Mouse (Mus musculus) intestine, embryonic 15.5 days (tissue): Measurements from ENCODE around the gene Tlk2. TPM values are rescaled to one million over a fixed set of nuclear protein-coding genes. Genes with fewer than 3 reads are reported as not detected.

ENCODE experiments used
- ATAC-seq: fragments of 200-750 bp; cut with Nextera tagmentation; 2 replicates; pipeline ENCODE4 v1.8.0; 2017; ENCODE audit warnings: moderate TSS enrichment, moderate library complexity
- H3K27ac ChIP-seq: fragments of 300-500 bp; sonication (generic); 2 replicates; pipeline ENCODE4 v1.5.1; 2015; ENCODE audit warnings: mild to moderate bottlenecking, inconsistent platforms
- H3K27me3 ChIP-seq: fragments of 300-500 bp; sonication (generic); replicated peaks from 2 replicates; pipeline ENCODE4 v1.6.1; 2015; ENCODE audit warnings: inconsistent platforms
- H3K36me3 ChIP-seq: fragments of 300-500 bp; sonication (generic); 2 replicates; pipeline ENCODE4 v1.6.1; 2015; ENCODE audit warnings: inconsistent platforms
- H3K4me1 ChIP-seq: fragments of 300-500 bp; sonication (generic); replicated peaks from 2 replicates; pipeline ENCODE4 v1.6.1; 2015; ENCODE audit warnings: inconsistent platforms
- H3K4me2 ChIP-seq: fragments of 300-500 bp; sonication (generic); replicated peaks from 2 replicates; pipeline ENCODE4 v1.6.1; 2015; ENCODE audit warnings: mild to moderate bottlenecking, inconsistent platforms
- H3K4me3 ChIP-seq: fragments of 300-500 bp; sonication (generic); replicated peaks from 2 replicates; pipeline ENCODE4 v1.5.1; 2015; ENCODE audit warnings: inconsistent platforms
- H3K9ac ChIP-seq: fragments of 300-500 bp; sonication (generic); 2 replicates; pipeline ENCODE4 v1.6.1; 2015; ENCODE audit warnings: inconsistent platforms
- H3K9me3 ChIP-seq: fragments of 300-500 bp; sonication (generic); 2 replicates; pipeline ENCODE4 v1.6.1; 2016; ENCODE audit warnings: inconsistent platforms
- WGBS: fragments of 180-500 bp; shearing (Covaris S2); methylation state at CpG from one replicate; pipeline ENCODE4 v1.1.7; 2015; 5-methylcytosine and 5-hydroxymethylcytosine counted together
- polyA plus RNA-seq: library from polyadenylated mRNA; unstranded; fragments of >200 nt; fragmentation: Nextera tagmentation; extraction: Ambion mirVana; gene quantifications from 2 replicates; pipeline ENCODE4 v1.2.1, GENCODE M21; 2015

The Tlk2 gene
- polyA plus RNA-seq, 1 experiment from 2014 or later: 12.7 TPM

DNA sequence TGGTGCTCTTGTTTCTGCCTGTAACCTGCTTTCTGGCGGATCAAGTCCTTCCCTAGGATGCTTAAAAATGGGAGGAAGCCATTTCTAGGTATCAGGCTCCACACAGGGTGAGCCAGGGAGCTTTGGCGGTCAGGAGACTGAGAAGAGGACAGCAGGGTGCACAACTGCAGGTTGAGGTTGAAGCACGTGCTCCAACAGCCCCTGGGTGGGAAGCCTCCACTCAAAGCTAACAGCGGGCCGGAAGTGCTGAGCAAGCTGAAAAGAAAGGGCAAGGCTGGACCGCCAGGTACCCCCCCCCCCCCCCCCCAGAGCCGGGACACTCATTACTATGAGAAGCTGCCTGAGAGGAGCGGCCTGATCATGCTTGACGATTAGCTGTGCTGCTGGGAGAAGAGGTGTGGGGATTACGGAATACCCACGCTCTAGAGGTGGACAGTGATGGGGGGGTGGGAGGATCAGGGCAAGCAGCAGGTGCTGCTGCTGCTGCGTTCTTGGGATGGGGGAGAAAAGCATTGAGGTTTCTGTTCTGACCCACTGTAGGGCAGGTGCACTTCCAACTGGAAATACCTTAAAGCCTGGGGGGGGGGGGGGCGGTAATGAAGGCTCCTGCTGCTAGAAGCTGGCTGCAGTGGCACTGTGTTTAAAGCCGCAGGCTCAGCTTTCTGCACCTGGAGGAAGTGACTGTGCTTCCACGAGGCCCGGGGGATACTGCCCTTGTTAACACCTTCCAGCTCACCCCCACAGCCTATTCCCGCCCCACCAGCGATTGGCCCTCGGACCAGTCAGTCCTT is 27.2 kb upstream of the Tlk2 start:
- Histone ChIP-seq H3K36me3 (no peaks in the 10 kb centered on the region), H3K4me2 (0 out of 2 replicates have a peak overlapping the region, but pooled peaks have one; percentile 13), H3K27me3 (no peaks in the 10 kb centered on the region), H3K9ac (no peak overlapping the region), H3K9me3 (no peaks in the 10 kb centered on the region), H3K4me3 (no peak overlapping the region), H3K4me1 (peaks cover 10% of the 10 kb centered on the region; the same call in 1 of the 2 replicates), H3K27ac (no peak overlapping the region)
- 24% methylated on average over 18 of the region's 19 CpGs for WGBS
- no peak for ATAC-seq

DNA sequence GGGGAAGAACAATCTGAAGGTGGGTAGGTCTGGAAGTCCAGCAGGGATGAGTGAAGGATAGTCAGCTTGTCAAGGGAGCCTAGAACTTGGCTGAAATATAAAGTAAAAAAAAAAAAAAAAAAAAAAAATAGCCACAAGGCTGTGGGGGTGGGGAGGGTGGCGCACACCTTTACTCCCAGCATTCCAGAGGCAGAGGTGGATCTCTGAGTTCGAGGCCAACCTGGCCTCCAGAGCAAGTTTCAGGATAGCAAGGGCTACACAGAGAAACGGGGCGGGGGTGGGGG is 26.6 kb upstream of the Tlk2 start:
- Histone ChIP-seq H3K36me3 (no peaks in the 10 kb centered on the region), H3K9ac (no peak overlapping the region), H3K4me1 (peaks cover 10% of the 10 kb centered on the region; the same call in 1 of the 2 replicates), H3K27me3 (no peaks in the 10 kb centered on the region), H3K4me2 (no peak overlapping the region), H3K27ac (no peak overlapping the region), H3K9me3 (no peaks in the 10 kb centered on the region), H3K4me3 (no peak overlapping the region)
- WGBS: 89% methylated on average over 2 of the region's 4 CpGs
- no peak for ATAC-seq

DNA sequence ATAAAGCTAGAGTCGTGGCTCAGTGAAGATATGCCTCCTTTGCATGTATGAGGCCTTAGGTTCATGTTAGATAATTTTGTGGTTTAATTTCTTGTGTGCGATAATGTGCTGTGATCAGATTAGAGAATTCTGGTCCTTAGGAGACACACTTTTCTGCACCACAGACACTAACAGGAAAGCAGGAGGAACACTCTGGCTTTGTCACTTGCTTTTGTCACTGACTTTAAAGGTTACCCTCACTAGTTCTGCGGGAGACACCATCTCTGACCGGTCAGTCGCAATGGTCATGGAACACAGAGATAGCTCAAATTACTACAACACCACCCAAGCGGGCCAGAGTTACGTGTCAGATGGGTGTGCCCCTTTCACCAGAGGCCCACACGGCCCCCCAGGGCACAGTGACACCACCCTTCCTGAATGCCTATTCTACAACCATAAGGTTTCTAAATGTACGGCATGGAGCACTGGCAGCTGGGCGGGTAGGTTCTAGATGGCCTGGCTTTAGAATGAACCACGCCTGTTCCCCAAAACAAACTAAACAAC is 26.2 kb upstream of the Tlk2 start:
- Histone ChIP-seq H3K4me2 (no peak overlapping the region), H3K27ac (no peak overlapping the region), H3K9me3 (no peaks in the 10 kb centered on the region), H3K36me3 (no peaks in the 10 kb centered on the region), H3K4me3 (no peak overlapping the region), H3K4me1 (peaks cover 10% of the 10 kb centered on the region; the same call in 1 of the 2 replicates), H3K9ac (no peak overlapping the region), H3K27me3 (no peaks in the 10 kb centered on the region)
- ATAC-seq: peak; percentile 48; the same call in 1 of the 2 replicates
- WGBS: 82% methylated on average over 11 of the region's 11 CpGs

DNA sequence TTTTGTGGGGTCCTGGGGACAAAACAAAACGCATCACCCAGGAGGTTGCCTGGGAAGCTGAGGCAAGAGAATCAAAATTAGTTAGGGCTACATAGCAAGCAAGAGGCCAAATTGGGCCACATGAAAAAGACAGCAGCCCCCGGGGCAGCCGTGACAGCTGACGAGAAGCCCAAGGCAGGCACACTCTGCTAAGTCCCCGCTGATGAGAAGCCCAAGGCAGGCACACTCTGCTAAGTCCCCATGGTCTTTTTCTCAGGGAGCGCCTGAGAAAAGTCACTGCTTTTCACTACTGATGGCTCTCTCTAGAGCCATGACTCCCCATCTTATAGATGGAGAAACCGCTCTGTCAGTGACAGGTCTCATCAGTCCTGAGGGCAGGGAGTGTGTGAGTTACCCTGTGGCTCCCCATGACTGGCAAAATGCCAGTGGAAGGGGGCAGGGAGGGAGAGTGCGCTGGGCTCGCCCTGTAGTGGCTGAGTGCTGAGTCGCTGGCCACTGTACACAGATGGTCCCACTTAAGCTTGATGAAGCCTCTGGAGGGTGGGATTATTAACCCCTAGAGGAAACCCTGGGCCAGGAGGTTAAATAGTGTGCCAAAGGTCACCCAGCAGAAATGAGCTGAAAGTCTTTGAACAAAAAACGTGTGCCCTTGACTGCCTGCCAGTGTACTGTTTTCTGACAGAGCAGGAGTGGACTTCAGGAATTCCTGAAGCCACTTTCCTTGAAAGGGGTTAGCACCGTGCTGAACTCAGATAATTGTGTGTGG is 25.4 kb upstream of the Tlk2 start:
- Histone ChIP-seq H3K36me3 (no peaks in the 10 kb centered on the region), H3K4me3 (no peak overlapping the region), H3K9me3 (no peaks in the 10 kb centered on the region), H3K9ac (no peak overlapping the region; the same call in 1 of the 2 replicates), H3K4me1 (peaks cover 10% of the 10 kb centered on the region; the same call in 1 of the 2 replicates), H3K27me3 (no peaks in the 10 kb centered on the region), H3K27ac (no peak overlapping the region), H3K4me2 (peak overlapping the region; percentile 17; the same call in 1 of the 2 replicates)
- ATAC-seq: peak; percentile 86
- WGBS: 34% methylated on average over 12 of the region's 12 CpGs

DNA sequence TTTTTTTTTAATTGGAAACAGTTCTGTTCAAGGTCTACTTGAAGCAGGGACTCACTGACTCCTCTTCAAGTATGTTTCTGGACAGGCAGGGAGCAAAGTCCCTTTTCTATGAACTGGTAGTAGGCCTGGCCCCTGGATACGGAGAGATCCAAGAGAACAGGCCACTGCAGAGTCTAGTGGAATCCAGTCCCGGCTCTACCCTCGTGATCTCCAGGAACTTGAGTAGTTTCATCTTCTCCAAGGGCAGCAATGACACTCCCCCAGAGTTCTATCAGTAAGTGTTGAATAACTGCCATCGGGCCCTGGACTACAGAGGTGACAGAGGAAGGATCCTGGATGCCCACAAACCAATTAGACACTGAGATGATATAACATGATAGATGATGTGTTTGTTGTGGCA is 22.7 kb upstream of the Tlk2 start:
- peaks cover 10% of the 10 kb centered on the region; the same call in 1 of the 2 replicates for H3K4me1 ChIP-seq
- H3K4me2 ChIP-seq: no peak overlapping the region
- H3K9me3 ChIP-seq: no peaks in the 10 kb centered on the region
- no peak overlapping the region for H3K9ac ChIP-seq
- H3K27me3 ChIP-seq: no peaks in the 10 kb centered on the region
- 65% methylated on average over 4 of the region's 4 CpGs for WGBS
- no peaks in the 10 kb centered on the region for H3K36me3 ChIP-seq
- H3K27ac ChIP-seq: no peak overlapping the region
- H3K4me3 ChIP-seq: no peak overlapping the region
- 0 out of 2 replicates have a peak, but pooled peaks have one; percentile 36 for ATAC-seq

DNA sequence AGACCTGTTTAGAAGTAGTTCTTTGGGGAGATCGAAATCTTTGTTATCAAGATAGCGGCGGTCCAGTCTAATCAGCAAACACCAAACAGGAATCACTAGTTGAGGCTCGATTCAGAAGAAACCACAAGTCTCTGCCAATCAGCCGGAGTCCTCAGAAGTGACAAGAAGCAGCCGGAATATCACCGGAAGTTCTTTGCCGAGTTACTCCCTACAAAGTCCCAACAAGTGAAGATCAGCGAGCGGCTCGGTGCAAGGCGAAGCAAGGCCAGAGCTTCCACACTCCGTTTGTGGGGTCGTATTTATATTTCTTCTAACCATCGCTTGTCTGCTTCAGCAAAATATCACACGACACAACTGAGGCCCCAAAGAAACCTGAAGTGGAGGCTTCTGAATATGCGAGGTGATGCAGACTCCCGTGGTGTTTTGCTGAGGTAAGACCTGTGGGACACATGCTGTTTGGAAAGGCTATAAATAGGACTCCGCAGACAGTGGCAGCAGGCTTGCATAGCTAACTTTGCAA is 21.8 kb upstream of the Tlk2 start:
- WGBS: 82% methylated on average over 19 of the region's 19 CpGs
- no peak overlapping the region for H3K27ac ChIP-seq
- no peak overlapping the region for H3K4me2 ChIP-seq
- peaks cover 10% of the 10 kb centered on the region; the same call in 1 of the 2 replicates for H3K4me1 ChIP-seq
- H3K9me3 ChIP-seq: no peaks in the 10 kb centered on the region
- ATAC-seq: no peak
- no peaks in the 10 kb centered on the region for H3K27me3 ChIP-seq
- no peak overlapping the region for H3K4me3 ChIP-seq
- H3K36me3 ChIP-seq: no peaks in the 10 kb centered on the region
- no peak overlapping the region for H3K9ac ChIP-seq

DNA sequence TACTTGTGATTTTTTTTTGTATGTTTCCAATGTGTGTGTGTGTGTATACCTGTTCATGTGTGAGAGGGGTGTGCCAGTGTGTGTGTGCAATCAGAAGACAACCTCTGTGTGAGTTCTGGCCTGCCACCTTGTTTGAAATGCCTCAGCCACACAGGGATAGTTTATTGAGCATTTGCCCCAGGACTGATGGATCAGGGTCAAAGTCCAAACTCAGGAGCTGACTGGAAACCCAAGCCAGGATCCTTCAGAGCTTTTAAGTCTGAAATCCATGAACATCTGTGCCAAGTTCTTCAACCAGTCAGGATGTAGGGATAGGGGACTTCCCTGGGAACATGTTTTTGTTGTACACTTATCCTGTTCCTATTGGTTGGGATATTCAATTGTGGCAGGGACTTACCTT is 20.6 kb upstream of the Tlk2 start:
- Histone ChIP-seq H3K36me3 (no peaks in the 10 kb centered on the region), H3K9me3 (no peaks in the 10 kb centered on the region), H3K27ac (no peak overlapping the region), H3K4me1 (peaks cover 9% of the 10 kb centered on the region; the same call in 1 of the 2 replicates), H3K9ac (no peak overlapping the region), H3K4me3 (no peak overlapping the region), H3K27me3 (no peaks in the 10 kb centered on the region), H3K4me2 (no peak overlapping the region)
- ATAC-seq: no peak

DNA sequence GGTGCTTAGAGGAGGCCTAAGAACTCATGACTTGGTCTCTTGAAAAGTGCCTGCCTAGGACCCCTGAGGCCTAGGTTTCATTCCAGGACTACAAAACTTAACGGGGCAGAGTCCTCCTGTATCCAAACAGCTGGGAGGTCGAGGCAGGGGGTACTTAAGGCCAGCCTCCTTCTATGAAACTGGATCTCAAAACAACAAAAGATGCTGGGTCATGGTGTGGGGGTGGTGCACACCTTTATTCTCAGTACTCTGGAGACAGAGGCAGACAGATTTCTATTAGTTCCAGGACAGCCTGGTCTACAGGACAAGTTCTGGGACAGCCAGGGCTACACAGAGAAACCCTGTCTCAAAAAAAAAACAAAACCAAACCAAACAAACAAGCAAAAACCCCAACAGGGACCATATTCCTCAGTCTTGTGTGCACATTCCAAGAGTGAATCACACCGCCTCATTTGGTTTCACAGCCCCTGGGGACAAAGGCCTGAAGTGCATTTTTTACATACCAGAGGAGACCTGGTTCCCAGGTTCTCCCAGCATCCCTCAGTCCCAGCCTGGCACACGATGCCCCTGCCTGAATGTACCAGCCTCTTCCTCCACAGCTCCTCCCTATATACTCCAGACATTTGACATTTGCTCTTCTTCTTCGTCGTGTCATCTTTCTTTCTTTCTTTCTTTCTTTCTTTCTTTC is 18.8 kb upstream of the Tlk2 start:
- Histone ChIP-seq H3K4me2 (no peak overlapping the region), H3K36me3 (no peaks in the 10 kb centered on the region), H3K9me3 (peaks cover 4% of the 10 kb centered on the region; the same call in 1 of the 2 replicates), H3K4me1 (no peaks in the 10 kb centered on the region), H3K9ac (no peak overlapping the region), H3K27me3 (no peaks in the 10 kb centered on the region), H3K4me3 (no peak overlapping the region), H3K27ac (no peak overlapping the region)
- no peak for ATAC-seq
- 57% methylated on average over 6 of the region's 6 CpGs for WGBS

DNA sequence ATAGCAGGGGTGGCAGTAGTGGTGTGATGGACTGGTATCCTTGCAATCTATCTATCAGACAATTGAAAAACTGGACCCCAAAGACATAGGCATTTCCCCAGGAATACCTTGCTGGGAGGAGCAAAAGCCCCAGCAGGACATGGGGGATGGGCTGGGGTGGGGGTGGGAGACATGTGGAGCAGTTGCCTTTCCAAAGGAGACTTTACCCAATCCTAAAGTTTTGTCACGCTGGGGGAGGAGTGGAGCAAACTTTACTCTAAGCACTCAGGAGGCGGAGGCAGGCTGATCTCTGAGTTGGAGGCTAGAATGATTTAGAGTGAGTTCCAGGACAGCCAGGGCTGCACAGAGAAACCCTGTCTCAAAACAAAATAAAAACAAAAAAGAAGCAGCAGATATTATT is 17.2 kb upstream of the Tlk2 start:
- Histone ChIP-seq H3K27ac (no peak overlapping the region), H3K4me3 (no peak overlapping the region), H3K4me2 (no peak overlapping the region), H3K9ac (no peak overlapping the region), H3K27me3 (no peaks in the 10 kb centered on the region), H3K4me1 (no peaks in the 10 kb centered on the region), H3K9me3 (peaks cover 9% of the 10 kb centered on the region; the same call in 1 of the 2 replicates), H3K36me3 (no peaks in the 10 kb centered on the region)
- WGBS: 83% methylated on average over 2 of the region's 2 CpGs
- no peak for ATAC-seq

DNA sequence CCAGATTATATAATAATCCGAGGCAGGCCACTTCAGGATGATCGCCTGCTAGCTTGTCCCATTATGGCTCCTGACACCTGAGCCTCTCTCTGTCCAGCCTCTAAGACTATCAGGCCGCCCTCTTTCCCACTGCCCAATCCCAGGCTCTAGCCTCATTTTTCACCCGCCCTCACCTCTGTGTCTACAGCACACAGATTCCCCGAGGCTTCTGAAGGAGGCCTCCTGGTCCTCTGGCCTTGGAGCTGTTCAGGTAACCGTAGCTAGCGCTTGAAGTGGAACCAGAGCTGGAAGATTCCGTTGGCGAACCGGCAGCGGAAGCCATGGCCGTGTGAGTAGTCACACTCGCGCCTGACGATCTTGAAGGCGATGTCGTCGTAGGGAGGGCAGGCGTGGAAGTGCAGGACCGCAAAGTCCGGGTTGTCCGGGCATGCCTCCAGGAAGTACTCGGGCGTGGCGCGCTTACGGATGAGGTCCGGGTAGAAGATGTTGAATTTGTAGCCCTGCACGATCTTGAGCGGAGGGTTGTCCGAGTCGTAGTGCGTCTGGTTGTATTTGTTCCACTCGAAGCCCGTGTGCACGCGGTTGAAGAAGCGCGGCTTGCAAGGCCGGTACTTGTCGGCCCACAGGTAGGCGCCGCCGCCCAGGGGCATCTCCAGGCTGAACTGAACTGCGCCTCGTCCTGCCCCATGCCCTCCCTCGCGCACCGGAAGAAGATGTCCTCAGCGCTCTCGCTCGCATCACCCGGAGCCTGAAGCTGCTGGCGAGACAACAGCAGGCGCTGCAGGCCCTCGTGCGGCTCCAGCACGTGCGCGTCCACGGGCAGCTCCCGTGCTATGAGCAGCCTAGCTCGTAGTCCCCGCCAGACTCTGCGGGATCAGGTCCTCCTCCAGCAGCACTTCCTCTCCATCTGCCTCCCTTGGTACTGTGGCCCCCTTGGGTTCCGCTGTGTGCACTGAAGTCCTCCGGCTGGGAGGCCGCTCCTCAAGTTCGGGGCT is 13.8 kb upstream of the Tlk2 start:
- WGBS: 77% methylated on average over 69 of the region's 69 CpGs

DNA sequence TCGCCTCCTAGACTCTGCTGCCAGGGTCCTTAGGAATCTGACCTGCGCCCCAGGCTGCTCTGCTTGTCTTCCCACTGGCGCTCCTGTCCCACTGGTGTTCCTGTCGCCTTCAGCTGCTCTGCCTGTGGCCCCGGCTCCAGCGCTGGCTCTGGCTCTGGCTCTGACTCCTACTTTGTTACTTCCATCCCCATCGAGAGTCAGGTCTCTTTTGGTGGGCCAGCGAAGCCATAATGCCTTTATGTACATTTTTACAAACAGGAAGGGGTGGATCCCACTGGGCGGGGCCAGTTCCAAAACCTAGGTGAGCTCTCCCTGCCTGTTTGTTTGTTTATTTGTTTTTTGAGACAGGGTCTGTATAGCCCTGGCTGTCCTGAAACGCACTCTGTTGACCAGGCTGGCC is 11.8 kb upstream of the Tlk2 start:
- H3K9me3 ChIP-seq: peaks cover 9% of the 10 kb centered on the region; the same call in 1 of the 2 replicates
- no peaks in the 10 kb centered on the region for H3K4me1 ChIP-seq
- no peak overlapping the region for H3K27ac ChIP-seq
- no peak for ATAC-seq
- no peak overlapping the region for H3K9ac ChIP-seq
- H3K4me2 ChIP-seq: no peak overlapping the region
- no peaks in the 10 kb centered on the region for H3K36me3 ChIP-seq
- no peak overlapping the region for H3K4me3 ChIP-seq
- no peaks in the 10 kb centered on the region for H3K27me3 ChIP-seq
- 89% methylated on average over 10 of the region's 10 CpGs for WGBS

More for the DNA sequence above, 13.8 kb upstream of the Tlk2 start:
- H3K9me3 ChIP-seq: peaks cover 9% of the 10 kb centered on the region; the same call in 1 of the 2 replicates
- no peak for ATAC-seq
- no peak overlapping the region for H3K27ac ChIP-seq
- no peak overlapping the region for H3K9ac ChIP-seq
- H3K4me1 ChIP-seq: no peaks in the 10 kb centered on the region
- no peak overlapping the region for H3K4me3 ChIP-seq
- no peaks in the 10 kb centered on the region for H3K27me3 ChIP-seq
- H3K36me3 ChIP-seq: no peaks in the 10 kb centered on the region
- no peak overlapping the region for H3K4me2 ChIP-seq
